Mouse (Mus musculus) c-Kit-positive CD71-positive TER-119-negative erythroid progenitor cells, embryonic 14.5 days (primary cell): ENCODE measurements around the gene Arhgef7.

ENCODE experiments used
- DNase-seq: peaks from one replicate; pipeline ENCODE4 v3.0.0-alpha.2; 2013; ENCODE audit warnings: low read depth

Arhgef7 gene

DNA sequence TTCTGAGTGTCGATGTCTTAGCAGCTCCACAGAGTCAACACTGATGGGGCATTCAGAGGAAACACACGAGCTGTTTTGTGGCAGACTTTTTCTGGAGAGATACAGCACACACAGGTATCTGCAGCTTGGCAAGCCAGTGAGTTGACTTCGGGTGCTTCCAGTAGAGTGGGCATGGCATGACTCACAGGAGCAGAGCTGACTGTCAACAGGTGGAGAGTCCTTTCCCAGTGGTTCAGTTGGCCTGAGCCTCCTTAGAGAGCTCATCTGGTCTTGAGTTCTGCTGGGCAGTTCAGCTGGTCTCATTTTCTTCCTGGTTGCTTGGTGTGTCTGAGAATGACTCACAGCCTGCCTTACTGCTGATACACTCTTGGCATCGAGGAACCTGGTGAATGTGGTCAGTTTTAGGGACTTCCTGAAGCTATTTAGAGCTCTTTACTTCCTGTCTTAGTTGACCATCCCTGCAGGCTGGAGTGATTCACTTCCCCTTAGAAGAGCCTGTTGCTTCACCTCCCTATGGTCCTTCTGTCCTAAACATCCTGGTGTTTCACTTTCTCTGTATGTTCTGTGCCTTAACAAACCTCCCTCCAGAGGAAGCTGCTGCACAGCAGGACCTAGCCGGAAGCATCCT is 39.8 kb downstream of the Arhgef7 start:
- no peak for DNase-seq

DNA sequence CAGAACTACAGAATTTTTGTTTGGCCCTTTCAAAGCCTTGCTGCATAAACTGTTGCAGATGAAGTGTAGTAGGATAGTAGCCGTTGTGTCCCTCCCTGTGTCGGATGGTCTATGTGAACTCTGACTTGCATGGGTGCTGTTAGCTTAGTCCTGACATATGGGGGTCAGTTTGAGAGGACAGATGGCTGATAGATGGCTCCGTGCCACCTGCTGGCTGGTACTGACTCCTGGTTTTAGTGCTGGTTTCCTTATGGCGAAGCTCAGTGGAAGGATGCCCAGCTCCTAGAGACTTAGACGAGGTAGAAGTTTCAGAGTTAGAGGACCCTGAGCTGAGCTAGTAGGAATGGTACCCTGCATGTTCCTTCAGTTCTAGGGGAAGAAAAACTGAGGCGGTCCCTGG is 42.5 kb downstream of the Arhgef7 start:
- no peak for DNase-seq

- DNase-seq = no peak
These were observed 43.1 kb downstream of the Arhgef7 start for GRCm38 (mm10) chr8:11770521-11771080.

- no peak for DNase-seq
These were observed 44.1 kb downstream of the Arhgef7 start for GRCm38 (mm10) chr8:11771608-11772007.

GRCm38 (mm10) chr8:11774195-11775076 is 46.9 kb downstream of the Arhgef7 start:
- no peak for DNase-seq

DNA sequence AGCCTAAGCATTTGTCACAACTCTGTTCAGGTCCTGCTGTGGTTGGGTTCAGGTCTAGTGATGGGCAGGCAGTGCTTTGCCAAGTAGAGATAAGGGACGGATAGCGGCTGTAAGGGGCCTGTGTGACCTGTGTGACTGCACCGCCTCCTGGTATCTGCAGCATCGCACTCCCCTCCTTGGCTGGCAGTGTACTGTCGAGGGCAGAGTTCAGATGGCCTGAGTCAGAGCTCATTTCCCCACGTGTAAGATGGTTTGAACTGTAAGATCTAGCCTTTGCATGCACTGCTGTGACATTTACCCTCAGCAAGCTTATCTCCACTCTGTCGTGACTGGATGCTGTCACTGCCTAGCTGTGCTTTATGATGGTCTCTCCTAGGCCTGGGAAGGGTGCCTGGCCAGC is 48.4 kb downstream of the Arhgef7 start:
- DNase-seq = no peak

GRCm38 (mm10) chr8:11776451-11777180 is 49.1 kb downstream of the Arhgef7 start:
- no peak for DNase-seq

- DNase-seq = no peak
These were observed 49.7 kb downstream of the Arhgef7 start for GRCm38 (mm10) chr8:11777201-11777600.

DNA sequence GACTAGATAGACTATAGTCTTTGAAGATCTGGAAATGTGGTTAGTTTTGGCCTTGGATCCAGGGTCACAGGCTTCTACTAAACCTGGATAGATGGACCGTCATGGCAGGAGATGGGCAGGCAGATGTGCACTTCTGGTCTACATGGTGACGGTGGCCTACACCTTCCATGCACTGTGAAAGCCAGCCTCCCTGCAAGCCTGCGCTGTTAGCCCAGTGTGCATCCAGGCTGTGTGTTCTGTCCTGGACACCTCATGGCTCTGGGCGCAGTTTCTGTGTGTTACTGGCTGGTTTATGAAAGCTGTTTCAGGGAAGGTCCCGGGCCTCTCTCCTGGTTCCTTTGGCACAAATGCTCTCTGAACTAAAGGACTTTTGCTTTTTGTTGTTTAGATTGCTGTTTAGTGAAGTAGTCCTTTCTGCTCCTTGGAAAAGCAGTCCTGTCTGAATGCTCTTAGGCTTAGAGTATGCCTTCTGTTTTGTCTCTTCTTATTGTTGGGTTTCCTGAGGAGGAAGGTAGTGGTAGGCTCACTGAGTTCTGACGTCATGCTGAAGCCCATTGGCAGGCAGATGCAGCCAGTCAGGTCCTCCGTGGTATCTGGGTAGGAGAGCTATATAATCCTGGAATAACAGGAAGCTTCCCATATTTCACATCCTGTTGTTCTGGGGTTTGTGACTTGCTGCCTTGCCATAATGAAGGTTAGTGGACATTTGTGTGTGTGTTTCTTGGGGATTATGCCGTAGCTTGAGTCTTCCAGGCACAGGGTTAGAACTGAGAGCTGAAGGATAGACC is 51.3 kb downstream of the Arhgef7 start:
- DNase-seq = no peak

DNA sequence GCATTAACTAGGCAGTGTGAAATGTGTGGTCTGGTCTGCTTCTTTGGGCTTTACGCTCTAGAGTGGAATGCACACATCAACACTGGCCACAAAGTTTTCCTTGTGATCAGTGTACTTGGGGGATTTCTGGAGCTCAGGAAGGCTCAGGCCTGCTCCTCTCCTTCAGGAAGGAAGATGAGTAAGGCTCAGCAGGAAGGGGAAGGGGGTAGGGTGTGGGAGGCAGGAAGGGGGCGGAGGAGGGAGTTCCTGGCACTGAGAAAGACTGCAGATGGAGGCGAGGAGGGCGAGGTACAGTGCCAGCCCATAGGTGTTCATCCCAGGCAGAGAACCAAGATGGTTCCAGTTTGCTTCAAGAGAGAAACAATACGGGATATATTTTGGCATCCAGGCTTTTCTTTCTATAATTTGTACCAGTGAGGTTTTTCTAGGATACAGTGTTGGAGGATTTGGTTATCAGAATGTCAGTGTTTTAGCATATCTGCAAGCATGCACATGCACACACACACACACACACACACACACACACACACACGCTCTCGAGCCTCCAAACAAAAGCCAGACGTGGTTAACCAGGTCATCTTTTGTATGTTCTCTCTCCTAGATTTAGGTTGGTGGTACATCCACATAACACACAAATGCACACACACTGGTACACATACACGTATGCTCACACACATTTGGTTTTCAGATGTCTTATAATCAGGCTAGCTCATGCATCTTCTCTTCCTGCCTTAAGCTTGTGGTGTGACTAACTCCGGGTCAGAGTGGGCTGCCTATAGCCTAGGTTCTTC is 52.5 kb downstream of the Arhgef7 start:
- no peak for DNase-seq

DNA sequence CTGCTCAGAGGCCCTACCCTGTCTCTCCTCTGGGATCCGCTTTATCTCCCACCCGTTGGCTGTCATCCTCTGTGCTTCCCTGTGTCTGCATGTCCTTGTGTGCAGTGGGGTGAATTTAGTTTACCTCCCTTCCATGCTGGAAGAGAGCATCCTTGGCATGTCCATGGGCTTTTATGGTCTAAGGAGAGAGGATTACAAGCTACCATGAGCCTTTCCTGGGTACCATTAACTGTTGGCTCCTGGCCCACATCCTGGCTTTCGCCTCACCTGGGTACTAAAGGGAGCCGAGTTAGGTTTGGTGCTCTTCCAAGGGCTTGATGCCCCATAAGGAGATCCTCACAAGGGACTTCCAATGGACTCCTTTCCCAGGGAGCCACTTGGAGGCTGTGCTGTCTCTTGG is 53.1 kb downstream of the Arhgef7 start:
- no peak for DNase-seq

DNA sequence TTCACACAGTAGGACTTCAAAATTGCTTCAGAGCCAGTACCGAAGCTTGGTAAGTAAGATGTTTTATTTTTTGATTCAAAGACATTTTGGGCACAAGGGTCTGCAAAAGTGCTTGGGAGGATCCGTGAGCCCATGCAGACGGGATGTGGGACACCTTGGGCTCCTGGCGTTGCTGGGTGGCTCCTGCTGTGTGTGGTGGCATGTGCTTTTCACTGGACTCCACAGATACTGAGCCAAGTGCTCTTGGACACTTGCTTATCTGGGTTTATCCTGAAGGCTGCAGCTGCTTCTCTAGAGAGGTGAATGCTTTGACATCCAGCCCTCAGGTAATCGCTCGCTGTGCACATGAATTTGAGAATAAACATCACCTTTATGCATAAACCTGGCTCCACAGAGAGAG is 55.1 kb downstream of the Arhgef7 start:
- DNase-seq = no peak

DNA sequence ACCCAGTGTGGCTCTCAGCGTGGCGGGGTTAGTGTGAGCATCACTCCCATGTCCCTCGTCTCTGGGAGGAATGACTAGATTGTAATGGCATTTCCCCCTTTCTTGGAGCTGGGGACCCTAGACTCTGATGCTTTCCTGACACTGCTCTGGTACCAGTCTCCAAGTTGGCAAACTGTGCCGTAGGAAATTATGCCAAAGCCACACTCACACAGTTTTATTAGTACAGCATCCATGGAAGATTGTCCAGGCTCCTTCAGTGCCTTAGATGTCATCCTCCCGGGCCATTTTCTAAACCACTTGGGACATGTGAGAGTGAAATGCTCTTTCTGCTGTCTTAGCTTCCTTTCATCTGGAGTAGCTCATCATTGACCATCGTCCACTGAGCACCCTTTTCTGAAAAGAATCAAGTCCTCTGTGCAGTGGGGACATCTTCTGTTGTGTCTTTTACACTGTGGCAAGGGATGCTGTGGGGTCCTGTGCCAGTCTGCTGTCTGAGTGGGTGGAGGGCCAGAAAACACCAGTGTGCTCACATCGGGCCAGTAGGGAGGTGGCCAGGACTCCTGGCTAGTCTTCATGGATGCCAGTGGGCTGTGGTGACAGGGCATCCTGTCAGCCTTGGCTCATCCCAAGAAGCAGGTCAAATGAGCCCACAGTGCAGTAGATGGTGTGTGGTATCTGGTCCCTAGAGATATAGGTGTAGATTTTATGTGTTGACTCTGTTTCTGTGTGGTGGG is 56.5 kb downstream of the Arhgef7 start:
- no peak for DNase-seq

- no peak for DNase-seq
These were observed 57.6 kb downstream of the Arhgef7 start for GRCm38 (mm10) chr8:11785121-11785520.

- DNase-seq = peak; percentile 11
These were observed 58.1 kb downstream of the Arhgef7 start for GRCm38 (mm10) chr8:11785539-11786046.

- DNase-seq = no peak
These were observed 60.7 kb downstream of the Arhgef7 start for GRCm38 (mm10) chr8:11788252-11788651.

DNA sequence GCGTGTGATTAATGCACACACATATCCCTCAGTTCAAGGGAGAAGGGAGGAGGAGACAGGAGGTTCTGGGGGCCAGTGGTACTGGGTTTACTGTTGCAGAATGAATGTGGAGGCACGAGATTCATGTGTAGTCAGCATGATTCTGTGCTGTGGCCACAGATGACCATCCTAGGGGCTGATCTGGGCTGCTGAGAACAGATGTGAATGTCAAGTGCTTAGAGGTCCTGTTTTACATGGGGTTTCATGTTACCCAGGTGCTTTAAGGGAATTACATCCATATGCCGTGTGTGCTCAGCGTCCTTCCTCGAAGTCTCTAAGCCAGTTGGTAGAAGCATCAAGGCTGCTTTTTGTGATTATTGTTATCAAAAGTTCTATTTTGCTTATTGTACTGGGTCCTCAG is 61.6 kb downstream of the Arhgef7 start:
- DNase-seq = no peak

DNA sequence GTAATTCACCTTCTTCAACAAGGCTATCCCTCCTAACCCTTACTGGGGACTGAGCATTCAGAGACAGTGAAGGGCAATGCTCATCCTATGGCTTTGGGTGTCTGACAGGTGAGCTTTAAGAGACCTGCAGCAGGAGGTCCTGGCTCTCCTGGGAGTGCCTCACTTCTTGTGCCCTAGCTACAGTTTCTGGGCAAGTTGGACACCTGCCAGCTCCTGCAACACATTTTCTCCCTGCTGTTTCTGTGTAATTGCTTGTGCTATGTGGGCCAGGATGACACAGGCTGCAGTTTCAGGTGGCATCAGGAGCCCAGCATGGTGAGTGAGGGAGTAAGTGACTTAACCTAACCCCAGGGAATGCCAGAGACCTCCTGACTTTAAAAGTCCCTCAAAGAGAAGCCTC is 67.4 kb downstream of the Arhgef7 start:
- DNase-seq = no peak

- no peak for DNase-seq
These were observed 69.6 kb downstream of the Arhgef7 start for GRCm38 (mm10) chr8:11797128-11797527.
